Mouse (Mus musculus): ENCODE results near the gene Vsig8. TPM values are rescaled to one million over a fixed set of nuclear protein-coding genes. Genes with fewer than 3 reads are reported as not detected.
A peak's percentile ranks its signal among the peaks of the same experiment; 100 is the strongest.

Gene Vsig8
- polyA plus RNA-seq, 1 experiment from 2014 or later: 0.22 TPM

DNA sequence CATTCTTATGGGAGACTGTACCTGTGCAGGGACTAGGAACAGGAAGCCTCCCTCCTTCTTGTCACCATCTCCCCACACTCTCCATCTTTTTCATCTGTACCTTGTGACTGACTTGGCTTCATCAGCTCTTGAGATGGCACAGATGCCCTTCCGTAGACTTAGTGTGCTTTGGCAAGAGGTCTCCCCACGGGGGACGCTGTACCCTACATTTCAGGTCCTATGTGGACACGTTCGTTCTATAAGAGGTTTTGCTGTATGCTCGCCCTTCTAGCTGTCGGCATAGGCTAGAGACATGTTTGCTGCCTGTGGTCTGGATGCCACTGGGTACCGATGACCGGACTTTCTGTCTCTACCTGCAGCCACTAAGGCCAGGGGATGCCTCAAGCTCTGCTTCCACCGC, 28.3 kb upstream of the Vsig8 start:
- Histone ChIP-seq H3K9ac (ENCODE audit: low read length) (no peak overlapping the region), H3K27me3 (ENCODE audit: control insufficient read depth, insufficient read depth, low read length) (peaks cover 18% of the 10 kb centered on the region), H3K27ac (replicated peaks in 1 of 2; ENCODE audit: control insufficient read depth in 1 of 2, insufficient read depth in 1 of 2, low read depth in 2 of 2, low read length in 2 of 2) (peak overlapping the region; percentile 88 to 90), H3K9me3 (ENCODE audit: control insufficient read depth, low read length) (peaks cover 4% of the 10 kb centered on the region; the same call in 1 of the 2 replicates), H3K4me1 (ENCODE audit: control insufficient read depth in 2 of 2, insufficient read depth in 2 of 2, low read length in 2 of 2) (peaks cover 17 to 25% of the 10 kb centered on the region in 2 experiments), H3K36me3 (ENCODE audit: control insufficient read depth, insufficient read depth, low read length) (no peaks in the 10 kb centered on the region), H3K4me3 (ENCODE audit: control insufficient read depth in 1 of 2, insufficient read depth in 1 of 2, low read depth in 1 of 2, low read length in 2 of 2) (no peak overlapping the region), H3K4me2 (ENCODE audit: low read length) (no peak overlapping the region)
- WGBS: 88% methylated on average over 10 of the region's 10 CpGs
- no peak for ATAC-seq (ENCODE audit: insufficient number of reproducible peaks, insufficient read depth, low FRiP score, low read depth)

DNA sequence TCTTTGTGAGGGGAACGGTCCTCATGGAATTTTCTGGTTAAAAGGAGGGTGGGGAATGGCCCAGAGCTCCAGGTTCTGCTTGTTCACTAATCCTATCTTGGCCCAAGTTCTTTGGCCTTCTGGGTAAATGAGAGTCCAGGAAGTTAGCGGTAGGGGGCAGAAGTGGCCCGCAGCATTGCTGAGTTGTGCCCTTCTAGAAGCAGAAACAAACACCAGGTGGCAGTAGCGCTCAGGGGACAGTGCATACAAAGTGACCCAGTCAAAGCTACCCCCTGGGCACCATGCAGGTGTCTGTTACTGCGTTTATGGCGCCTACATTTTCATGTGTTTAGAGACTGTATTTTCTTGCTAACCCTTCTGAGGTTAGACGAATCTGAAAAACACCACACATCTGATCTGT, 27.0 kb upstream of the Vsig8 start:
- H3K9ac ChIP-seq (ENCODE audit: low read length): no peak overlapping the region
- H3K9me3 ChIP-seq (ENCODE audit: control insufficient read depth, low read length): no peaks in the 10 kb centered on the region
- peaks cover 22 to 24% of the 10 kb centered on the region in 2 experiments for H3K4me1 ChIP-seq (ENCODE audit: control insufficient read depth in 2 of 2, insufficient read depth in 2 of 2, low read length in 2 of 2)
- H3K4me3 ChIP-seq (ENCODE audit: control insufficient read depth in 1 of 2, insufficient read depth in 1 of 2, low read depth in 1 of 2, low read length in 2 of 2): no peak overlapping the region
- ATAC-seq (ENCODE audit: insufficient number of reproducible peaks, insufficient read depth, low FRiP score, low read depth): peak; percentile 46; the same call in 1 of the 2 replicates
- peaks cover 25% of the 10 kb centered on the region for H3K27me3 ChIP-seq (ENCODE audit: control insufficient read depth, insufficient read depth, low read length)
- H3K36me3 ChIP-seq (ENCODE audit: control insufficient read depth, insufficient read depth, low read length): no peaks in the 10 kb centered on the region
- WGBS: 5% methylated on average over 7 of the region's 7 CpGs
- H3K27ac ChIP-seq (replicated peaks in 1 of 2; ENCODE audit: control insufficient read depth in 1 of 2, insufficient read depth in 1 of 2, low read depth in 2 of 2, low read length in 2 of 2): no peak overlapping the region
- no peak overlapping the region for H3K4me2 ChIP-seq (ENCODE audit: low read length)

DNA sequence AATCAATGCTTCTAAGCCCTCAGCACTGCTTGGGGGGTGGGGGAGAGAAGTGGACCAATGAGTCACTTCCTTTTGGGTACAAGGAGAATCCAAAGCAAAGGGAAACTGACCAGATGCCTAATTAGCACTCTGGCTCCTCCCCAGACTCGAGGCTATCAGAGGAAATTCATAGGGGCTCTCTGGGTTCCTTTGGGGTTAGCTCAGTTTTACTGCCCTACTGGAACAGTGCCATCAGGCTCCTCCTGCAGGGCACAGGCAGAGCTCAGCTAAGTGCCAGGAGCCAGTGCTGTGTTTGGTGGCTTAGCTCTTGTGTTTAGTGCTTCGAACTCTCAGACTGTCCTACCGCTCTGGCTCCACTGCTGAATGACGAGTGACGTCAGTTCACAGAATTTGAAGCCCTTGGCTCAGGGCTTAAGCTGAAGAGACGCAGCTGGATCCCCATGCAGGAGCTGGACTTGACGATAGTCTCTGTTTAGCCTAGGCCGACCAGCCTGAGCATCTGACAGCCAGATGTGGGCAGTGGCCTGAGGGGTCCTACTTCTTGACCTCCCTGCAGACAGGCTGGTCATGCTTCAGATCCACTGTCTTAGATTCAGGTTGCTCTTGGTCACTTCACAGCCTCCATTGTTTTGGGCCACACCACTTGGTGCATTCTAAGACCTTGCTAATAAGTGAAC, 25.1 kb upstream of the Vsig8 start:
- Histone ChIP-seq H3K4me1 (ENCODE audit: control insufficient read depth in 2 of 2, insufficient read depth in 2 of 2, low read length in 2 of 2) (peaks cover 20 to 22% of the 10 kb centered on the region in 2 experiments), H3K9me3 (ENCODE audit: control insufficient read depth, low read length) (no peaks in the 10 kb centered on the region), H3K9ac (ENCODE audit: low read length) (no peak overlapping the region), H3K4me3 (ENCODE audit: control insufficient read depth in 1 of 2, insufficient read depth in 1 of 2, low read depth in 1 of 2, low read length in 2 of 2) (no peak overlapping the region), H3K27ac (replicated peaks in 1 of 2; ENCODE audit: control insufficient read depth in 1 of 2, insufficient read depth in 1 of 2, low read depth in 2 of 2, low read length in 2 of 2) (peak overlapping the region in 1 of 2 experiments; percentile 59; a peak in 1 of 4 replicates), H3K4me2 (ENCODE audit: low read length) (no peak overlapping the region), H3K27me3 (ENCODE audit: control insufficient read depth, insufficient read depth, low read length) (peaks cover 30% of the 10 kb centered on the region), H3K36me3 (ENCODE audit: control insufficient read depth, insufficient read depth, low read length) (no peaks in the 10 kb centered on the region)
- peak; percentile 22; the same call in 1 of the 2 replicates for ATAC-seq (ENCODE audit: insufficient number of reproducible peaks, insufficient read depth, low FRiP score, low read depth)
- WGBS: 19% methylated on average over 8 of the region's 8 CpGs

DNA sequence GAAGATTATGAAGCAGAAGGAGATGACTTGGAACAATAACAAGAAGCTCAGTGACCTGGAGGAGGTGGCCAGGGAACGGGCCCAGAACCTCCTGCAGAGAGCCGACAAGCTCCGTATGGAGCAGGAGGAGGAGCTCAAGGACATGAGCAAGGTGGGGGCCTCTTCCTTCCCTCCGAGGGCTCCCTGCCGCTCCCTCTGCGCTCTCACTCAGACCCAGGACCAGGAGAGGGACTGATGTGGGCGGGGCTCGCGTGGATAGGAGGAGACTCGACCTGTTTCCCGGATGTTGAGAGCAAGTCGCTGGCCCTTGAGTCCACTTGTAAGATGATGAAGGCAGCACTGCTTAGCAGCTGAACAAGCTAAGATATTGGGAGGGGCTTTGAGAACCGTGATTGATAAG, 23.2 kb upstream of the Vsig8 start:
- H3K4me2 ChIP-seq (ENCODE audit: low read length): peak overlapping the region; percentile 56
- 3% methylated on average over 13 of the region's 13 CpGs for WGBS
- no peak overlapping the region; the same call in 1 of the 2 replicates for H3K9ac ChIP-seq (ENCODE audit: low read length)
- H3K27me3 ChIP-seq (ENCODE audit: control insufficient read depth, insufficient read depth, low read length): peaks cover 21% of the 10 kb centered on the region
- H3K4me1 ChIP-seq (ENCODE audit: control insufficient read depth in 2 of 2, insufficient read depth in 2 of 2, low read length in 2 of 2): peaks cover 12 to 14% of the 10 kb centered on the region in 2 experiments
- no peaks in the 10 kb centered on the region for H3K9me3 ChIP-seq (ENCODE audit: control insufficient read depth, low read length)
- no peak overlapping the region for H3K27ac ChIP-seq (replicated peaks in 1 of 2; ENCODE audit: control insufficient read depth in 1 of 2, insufficient read depth in 1 of 2, low read depth in 2 of 2, low read length in 2 of 2)
- ATAC-seq (ENCODE audit: insufficient number of reproducible peaks, insufficient read depth, low FRiP score, low read depth): no peak
- peak overlapping the region; percentile 9 to 17; a peak in 2 of 4 replicates for H3K4me3 ChIP-seq (ENCODE audit: control insufficient read depth in 1 of 2, insufficient read depth in 1 of 2, low read depth in 1 of 2, low read length in 2 of 2)
- no peaks in the 10 kb centered on the region for H3K36me3 ChIP-seq (ENCODE audit: control insufficient read depth, insufficient read depth, low read length)

DNA sequence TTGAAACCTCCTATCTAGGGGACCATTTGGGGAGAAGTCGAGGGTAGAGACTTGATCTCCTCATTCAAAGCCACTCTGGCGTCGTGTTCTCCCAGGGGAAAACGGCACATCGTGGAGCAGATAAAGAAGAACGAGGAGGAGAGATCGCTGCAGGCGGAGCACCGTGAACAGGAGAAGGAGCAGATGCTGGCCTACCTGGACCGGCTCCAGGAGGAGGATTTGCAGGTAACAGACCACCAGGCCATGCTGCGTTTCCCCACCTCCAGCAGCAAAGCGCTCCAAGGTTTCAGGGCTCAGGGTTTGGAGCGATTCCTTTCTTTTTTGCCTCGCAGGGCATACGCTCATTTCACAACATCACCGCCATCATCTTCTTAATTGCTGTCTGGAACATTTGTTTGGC, 20.6 kb upstream of the Vsig8 start:
- no peak overlapping the region for H3K9ac ChIP-seq (ENCODE audit: low read length)
- 70% methylated on average over 16 of the region's 16 CpGs for WGBS
- H3K4me2 ChIP-seq (ENCODE audit: low read length): no peak overlapping the region
- no peak for ATAC-seq (ENCODE audit: insufficient number of reproducible peaks, insufficient read depth, low FRiP score, low read depth)
- no peaks in the 10 kb centered on the region for H3K9me3 ChIP-seq (ENCODE audit: control insufficient read depth, low read length)
- peaks cover 17% of the 10 kb centered on the region for H3K27me3 ChIP-seq (ENCODE audit: control insufficient read depth, insufficient read depth, low read length)
- H3K27ac ChIP-seq (replicated peaks in 1 of 2; ENCODE audit: control insufficient read depth in 1 of 2, insufficient read depth in 1 of 2, low read depth in 2 of 2, low read length in 2 of 2): no peak overlapping the region
- no peak overlapping the region for H3K4me3 ChIP-seq (ENCODE audit: control insufficient read depth in 1 of 2, insufficient read depth in 1 of 2, low read depth in 1 of 2, low read length in 2 of 2)
- H3K36me3 ChIP-seq (ENCODE audit: control insufficient read depth, insufficient read depth, low read length): no peaks in the 10 kb centered on the region
- peaks cover 12 to 14% of the 10 kb centered on the region in 2 experiments for H3K4me1 ChIP-seq (ENCODE audit: control insufficient read depth in 2 of 2, insufficient read depth in 2 of 2, low read length in 2 of 2)

DNA sequence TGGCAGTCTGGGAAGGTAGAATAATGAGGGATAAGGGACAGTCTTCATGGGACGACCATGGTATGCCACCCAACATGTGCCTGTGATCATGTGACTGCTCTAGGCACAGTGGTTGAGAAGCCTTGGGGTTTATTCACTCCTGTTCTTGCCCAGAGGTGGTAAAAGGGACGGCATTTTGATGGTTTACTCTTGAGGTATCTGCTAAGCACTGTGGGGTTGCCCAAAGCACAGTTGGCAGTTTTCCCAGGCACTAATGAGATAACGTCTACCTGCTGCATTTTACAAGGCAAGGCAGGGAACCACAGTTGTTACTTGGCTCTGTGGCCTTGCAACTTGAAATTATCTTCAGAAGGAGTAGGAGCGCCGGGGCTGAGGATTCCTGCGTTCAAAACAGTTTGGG, 15.9 kb upstream of the Vsig8 start:
- Histone ChIP-seq H3K27ac (replicated peaks in 1 of 2; ENCODE audit: control insufficient read depth in 1 of 2, insufficient read depth in 1 of 2, low read depth in 2 of 2, low read length in 2 of 2) (no peak overlapping the region), H3K9ac (ENCODE audit: low read length) (no peak overlapping the region), H3K4me3 (ENCODE audit: control insufficient read depth in 1 of 2, insufficient read depth in 1 of 2, low read depth in 1 of 2, low read length in 2 of 2) (no peak overlapping the region), H3K9me3 (ENCODE audit: control insufficient read depth, low read length) (no peaks in the 10 kb centered on the region), H3K36me3 (ENCODE audit: control insufficient read depth, insufficient read depth, low read length) (no peaks in the 10 kb centered on the region), H3K4me2 (ENCODE audit: low read length) (no peak overlapping the region), H3K27me3 (ENCODE audit: control insufficient read depth, insufficient read depth, low read length) (peaks cover 10% of the 10 kb centered on the region), H3K4me1 (ENCODE audit: control insufficient read depth in 2 of 2, insufficient read depth in 2 of 2, low read length in 2 of 2) (no peaks in the 10 kb centered on the region)
- no peak for ATAC-seq (ENCODE audit: insufficient number of reproducible peaks, insufficient read depth, low FRiP score, low read depth)
- 43% methylated on average over 6 of the region's 6 CpGs for WGBS

DNA sequence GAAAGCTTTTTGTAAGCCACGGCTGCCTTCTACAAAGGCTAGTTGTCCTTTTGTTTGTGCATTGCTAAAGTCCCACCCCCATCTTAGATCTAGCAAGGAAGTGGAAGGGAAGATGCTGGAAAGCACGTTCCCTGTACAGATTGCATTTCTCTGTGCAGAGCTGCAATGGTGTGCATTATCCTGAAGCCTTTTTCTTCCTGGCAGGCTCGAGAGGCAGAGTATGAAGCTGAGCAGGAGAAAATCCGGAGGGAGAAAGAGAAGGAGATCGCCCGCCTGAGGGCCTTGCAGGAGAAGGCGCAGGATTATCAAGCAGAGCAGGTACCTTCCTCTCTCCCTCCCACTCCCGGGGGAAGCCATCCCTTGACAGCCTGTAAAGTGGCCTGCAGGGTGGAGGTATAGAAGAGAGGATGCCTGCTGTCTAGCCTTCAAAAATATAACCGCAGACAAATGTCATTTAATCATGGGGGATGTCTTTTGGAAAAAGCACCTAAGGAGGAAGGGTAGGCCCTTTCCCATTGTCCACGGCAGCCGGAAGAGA, 15.4 kb upstream of the Vsig8 start:
- 50% methylated on average over 11 of the region's 11 CpGs for WGBS
- H3K27ac ChIP-seq (replicated peaks in 1 of 2; ENCODE audit: control insufficient read depth in 1 of 2, insufficient read depth in 1 of 2, low read depth in 2 of 2, low read length in 2 of 2): no peak overlapping the region

More for the DNA sequence above, 15.4 kb upstream of the Vsig8 start:
- no peak overlapping the region for H3K9ac ChIP-seq (ENCODE audit: low read length)
- H3K9me3 ChIP-seq (ENCODE audit: control insufficient read depth, low read length): no peaks in the 10 kb centered on the region
- no peaks in the 10 kb centered on the region for H3K36me3 ChIP-seq (ENCODE audit: control insufficient read depth, insufficient read depth, low read length)
- H3K4me1 ChIP-seq (ENCODE audit: control insufficient read depth in 2 of 2, insufficient read depth in 2 of 2, low read length in 2 of 2): no peaks in the 10 kb centered on the region
- peaks cover 10% of the 10 kb centered on the region for H3K27me3 ChIP-seq (ENCODE audit: control insufficient read depth, insufficient read depth, low read length)
- H3K4me2 ChIP-seq (ENCODE audit: low read length): no peak overlapping the region
- ATAC-seq (ENCODE audit: insufficient number of reproducible peaks, insufficient read depth, low FRiP score, low read depth): no peak
- H3K4me3 ChIP-seq (ENCODE audit: control insufficient read depth in 1 of 2, insufficient read depth in 1 of 2, low read depth in 1 of 2, low read length in 2 of 2): no peak overlapping the region
